Mouse (Mus musculus) right cerebral cortex, postnatal 10 days (tissue): ENCODE results near the gene 5730596B20Rik.

Experiments used
- DNase-seq, 2 experiments: peaks; one replicate each; pipeline ENCODE4 v3.0.0; 2021; ENCODE audit warnings: low spot score in 2 of 2

5730596B20Rik gene

GRCm38 (mm10) chr6:52174968-52175751, 2.1 kb upstream of the 5730596B20Rik start:
- no peak for DNase-seq

- DNase-seq, result no peak
Measured at GRCm38 (mm10) chr6:52175864-52176263, 1.4 kb upstream of the 5730596B20Rik start.

GRCm38 (mm10) chr6:52176391-52176790, 907 bp upstream of the 5730596B20Rik start:
- no peak for DNase-seq

- DNase-seq, result no peak
Measured at GRCm38 (mm10) chr6:52177806-52178205, 508 bp downstream of the 5730596B20Rik start.

- DNase-seq, result no peak
Measured at GRCm38 (mm10) chr6:52178918-52179665, 1.8 kb downstream of the 5730596B20Rik start.

GRCm38 (mm10) chr6:52179690-52180089, 2.4 kb downstream of the 5730596B20Rik start:
- no peak for DNase-seq

GRCm38 (mm10) chr6:52180213-52180710, 3.0 kb downstream of the 5730596B20Rik start:
- DNase-seq, result no peak

- no peak for DNase-seq
Measured at GRCm38 (mm10) chr6:52180726-52181125, 3.4 kb downstream of the 5730596B20Rik start.

- DNase-seq, result no peak
Measured at GRCm38 (mm10) chr6:52182030-52182429, 4.7 kb downstream of the 5730596B20Rik start.

GRCm38 (mm10) chr6:52182793-52183192, 5.5 kb downstream of the 5730596B20Rik start:
- DNase-seq, result no peak

- no peak for DNase-seq
Measured at GRCm38 (mm10) chr6:52183311-52184080, 6.2 kb downstream of the 5730596B20Rik start.

GRCm38 (mm10) chr6:52184668-52185067, 7.4 kb downstream of the 5730596B20Rik start:
- no peak for DNase-seq

- DNase-seq, result no peak
Measured at GRCm38 (mm10) chr6:52185222-52185621, 7.9 kb downstream of the 5730596B20Rik start.

GRCm38 (mm10) chr6:52185834-52186233, 8.5 kb downstream of the 5730596B20Rik start:
- DNase-seq, result no peak

GRCm38 (mm10) chr6:52186500-52186899, 9.2 kb downstream of the 5730596B20Rik start:
- no peak for DNase-seq

- no peak for DNase-seq
Measured at GRCm38 (mm10) chr6:52189172-52189591, 11.9 kb downstream of the 5730596B20Rik start.

- no peak for DNase-seq
Measured at GRCm38 (mm10) chr6:52189909-52190308, 12.6 kb downstream of the 5730596B20Rik start.

- DNase-seq, result no peak
Measured at GRCm38 (mm10) chr6:52190410-52190809, 13.1 kb downstream of the 5730596B20Rik start.

- no peak for DNase-seq
Measured at GRCm38 (mm10) chr6:52190906-52191810, 13.9 kb downstream of the 5730596B20Rik start, which contains the start of gene Hoxa4. Hoxa4 (minus strand) TSS chr6:52191753.

GRCm38 (mm10) chr6:52191860-52192550, 14.7 kb downstream of the 5730596B20Rik start:
- peak in 1 of 2 experiments; percentile 59 for DNase-seq
